Mouse (Mus musculus) MEL-GATA-1-ER (cell line): Measurements from ENCODE around the gene Vmn1r137.
"Not testable (repeated sequence)": the region's sequence is repeated elsewhere in the genome, so short reads cannot be mapped to it uniquely, and the experiment has no call there.

Experiments
- DNase-seq: peaks from one replicate; pipeline ENCODE4 v3.0.0-alpha.2; 2012; ENCODE audit warnings: low read depth; ENCODE audit errors: extremely low read depth

Vmn1r137 gene

DNA sequence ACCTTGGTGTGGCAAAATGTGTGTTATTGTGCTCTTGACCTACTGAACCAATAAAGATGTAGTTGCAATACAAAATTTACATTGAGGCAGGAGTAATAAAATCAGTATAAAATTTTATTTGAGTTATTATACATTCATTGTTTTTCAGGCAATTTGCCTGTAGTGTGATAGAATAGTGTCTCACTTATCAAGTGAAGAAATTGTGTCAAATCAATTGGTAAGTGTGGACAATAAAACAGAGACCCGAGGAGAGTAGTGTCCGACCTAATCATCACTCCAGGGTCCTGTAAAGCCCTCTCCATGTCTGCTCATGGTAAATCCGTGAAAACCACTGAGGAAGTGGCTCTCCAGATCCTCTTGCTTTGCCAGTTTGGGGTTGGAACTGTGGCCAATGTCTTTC is at the start of gene Vmn1r137:
Vmn1r137 (plus strand) TSS at position 301 of the 400 bp plus-strand sequence.
- not testable (repeated sequence) for DNase-seq

DNA sequence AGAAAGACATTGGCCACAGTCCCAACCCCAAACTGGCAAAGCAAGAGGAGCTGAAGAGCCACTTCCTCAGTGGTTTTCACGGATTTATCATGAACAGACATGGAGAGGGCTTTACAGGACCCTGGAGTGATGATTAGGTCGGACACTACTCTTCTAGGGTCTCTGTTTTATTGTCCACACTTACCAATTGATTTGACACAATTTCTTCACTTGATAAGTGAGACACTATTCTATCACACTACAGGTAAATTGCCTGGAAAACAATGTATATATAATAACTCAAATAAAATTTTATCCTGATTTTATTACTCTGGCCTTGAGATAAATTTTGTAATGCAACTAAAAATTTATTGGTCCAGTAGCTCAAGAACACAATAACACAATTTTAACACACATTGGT is 34.4 kb downstream of the Vmn1r137 start, which contains the start of gene Vmn1r138:
Vmn1r138 (minus strand) TSS at position 101 of the 400 bp plus-strand sequence.
- DNase-seq: not testable (repeated sequence)
